Mouse (Mus musculus) c-Kit-negative CD71-positive TER-119-positive erythroid progenitor cells, embryonic 14.5 days (primary cell): ENCODE data around the gene Klre1.

Source experiments
- DNase-seq: peaks from one replicate; pipeline ENCODE4 v3.0.0-alpha.2; 2013; ENCODE audit warnings: low read depth, low spot score

Gene Klre1

DNA sequence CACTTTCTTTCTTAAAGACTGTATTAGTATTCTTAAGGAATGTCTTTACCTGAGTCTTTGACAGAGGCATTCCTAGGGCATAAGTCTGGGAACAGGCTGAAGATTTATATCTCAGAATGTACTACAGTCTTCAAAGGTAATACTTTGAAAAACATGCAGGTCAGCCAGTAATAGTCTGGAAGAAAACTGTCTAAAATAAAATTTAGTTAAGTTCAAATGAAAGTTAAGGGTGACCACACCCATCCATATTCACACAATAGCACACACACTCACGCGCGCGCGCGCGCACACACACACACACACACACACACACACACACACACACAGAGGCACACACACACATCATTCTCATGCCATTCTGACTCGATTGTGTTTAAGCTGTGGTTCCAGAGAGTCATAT, at the start of gene Klre1:
Gene Klre1 (plus strand): TSS at position 301 of the 400 bp plus-strand sequence.
- DNase-seq = no peak

GRCm38 (mm10) chr6:129529605-129530004, 48.1 kb upstream of the Klre1 start:
- no peak for DNase-seq

GRCm38 (mm10) chr6:129530261-129530660, 47.4 kb upstream of the Klre1 start:
- DNase-seq = no peak

DNA sequence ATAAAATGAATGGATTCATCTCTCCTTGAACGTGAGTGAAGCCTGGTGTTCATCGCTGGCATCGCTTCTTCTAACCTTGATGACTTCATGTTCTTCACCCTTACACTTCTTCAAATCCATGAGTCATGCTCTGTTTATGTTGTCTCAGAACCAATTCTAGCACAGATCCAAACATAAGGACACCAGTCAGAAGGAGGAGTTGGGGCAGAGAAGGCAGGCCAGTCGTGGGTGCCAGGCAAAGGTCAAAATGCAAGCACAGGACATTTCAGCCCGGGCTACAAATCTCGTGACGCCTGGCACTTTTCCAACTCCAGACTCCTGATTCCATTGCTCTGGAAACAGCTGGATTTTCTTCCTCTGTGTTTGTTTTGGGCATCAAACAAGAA, 45.2 kb upstream of the Klre1 start:
- no peak for DNase-seq

- peak; percentile 64 for DNase-seq
These were observed 44.5 kb upstream of the Klre1 start, which contains the start of gene Gabarapl1 for GRCm38 (mm10) chr6:129532942-129533860. TSS of gene Gabarapl1 (plus strand) at chr6:129533160.

DNA sequence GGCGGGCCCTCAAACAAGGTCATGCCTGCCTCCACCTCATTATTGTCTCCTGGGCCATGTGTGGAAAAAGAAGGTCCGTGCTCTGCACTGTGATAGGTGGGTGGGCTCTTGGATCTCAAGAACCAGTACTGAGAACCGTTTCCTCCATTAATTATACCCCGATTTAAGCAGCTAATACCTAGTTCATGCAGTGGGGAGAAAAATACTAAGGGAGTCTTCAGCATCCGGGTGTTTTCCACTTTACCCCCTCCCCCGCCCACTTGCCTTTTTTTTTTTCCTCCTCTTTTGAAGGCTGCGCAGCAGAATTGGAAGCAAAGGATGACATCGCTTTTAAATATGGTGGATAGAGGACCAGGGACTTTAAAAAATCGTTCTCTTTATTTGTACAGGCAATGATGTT, 43.6 kb upstream of the Klre1 start:
- no peak for DNase-seq

- no peak for DNase-seq
These were observed 43.0 kb upstream of the Klre1 start for GRCm38 (mm10) chr6:129534627-129535190.

DNA sequence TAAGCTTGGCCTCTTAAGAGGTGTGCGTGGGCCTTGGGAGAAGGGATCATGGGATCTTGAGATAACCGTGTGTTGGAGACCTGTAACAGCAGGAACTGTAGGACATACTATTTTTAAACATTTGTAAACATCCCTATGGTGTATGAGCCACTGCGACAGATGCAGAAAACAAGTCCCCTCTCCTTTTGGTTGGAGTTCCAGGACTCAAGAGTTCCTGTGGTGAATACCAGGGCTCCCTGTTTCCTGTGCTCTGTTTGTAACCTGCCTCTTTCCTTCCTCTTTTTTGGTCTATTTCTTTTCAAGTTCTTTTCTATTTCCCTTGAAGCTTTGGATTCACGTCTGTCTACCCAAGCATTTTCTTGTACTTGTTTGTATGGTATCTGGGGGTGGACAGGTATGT, 42.0 kb upstream of the Klre1 start:
- no peak for DNase-seq

- no peak for DNase-seq
These were observed 39.1 kb upstream of the Klre1 start for GRCm38 (mm10) chr6:129538555-129538954.

- no peak for DNase-seq
These were observed 35.8 kb upstream of the Klre1 start for GRCm38 (mm10) chr6:129541931-129542330.

- no peak for DNase-seq
These were observed 35.2 kb upstream of the Klre1 start for GRCm38 (mm10) chr6:129542540-129542939.

DNA sequence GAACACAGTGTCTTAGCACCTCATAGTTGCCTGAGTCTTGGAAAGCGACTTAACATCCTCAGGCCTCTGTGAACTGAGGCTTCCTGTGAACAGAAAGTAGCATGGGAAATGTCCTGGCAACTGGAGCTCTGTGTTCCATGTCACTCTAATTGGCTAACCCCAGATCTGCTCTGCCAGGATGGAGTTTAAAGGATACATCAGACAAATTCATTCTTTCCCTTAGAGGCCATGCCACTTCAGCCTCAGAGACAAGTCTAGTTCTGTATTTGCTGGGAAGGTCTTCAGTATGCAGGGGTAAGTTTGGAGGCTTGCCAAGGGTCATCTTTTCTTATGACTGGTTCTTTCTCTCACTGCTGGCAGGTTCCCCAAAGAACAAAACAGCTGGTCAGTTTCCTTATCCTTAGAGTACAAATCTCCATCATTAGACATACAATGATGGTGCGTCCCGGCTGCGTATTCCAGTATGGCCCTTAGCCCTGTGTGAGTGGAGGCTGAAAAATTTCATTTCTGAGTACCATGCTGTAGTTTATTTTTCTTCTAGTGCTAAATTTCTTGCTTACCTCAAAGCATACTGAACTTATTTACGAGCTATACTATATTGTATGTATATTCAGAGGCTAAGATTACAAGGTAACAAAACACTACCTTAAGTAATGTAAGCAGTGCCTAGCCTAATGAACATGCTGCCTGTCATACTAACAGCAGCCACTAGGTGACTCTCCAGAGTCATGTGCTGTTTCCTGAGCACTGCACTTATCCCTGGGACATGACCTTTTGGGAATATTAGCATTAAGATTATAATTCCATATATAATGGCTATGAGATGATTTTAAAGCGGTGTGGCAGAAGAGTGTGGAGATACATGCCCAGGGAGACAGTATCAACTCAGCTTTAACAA, 33.7 kb upstream of the Klre1 start:
- DNase-seq = peak; percentile 37

DNA sequence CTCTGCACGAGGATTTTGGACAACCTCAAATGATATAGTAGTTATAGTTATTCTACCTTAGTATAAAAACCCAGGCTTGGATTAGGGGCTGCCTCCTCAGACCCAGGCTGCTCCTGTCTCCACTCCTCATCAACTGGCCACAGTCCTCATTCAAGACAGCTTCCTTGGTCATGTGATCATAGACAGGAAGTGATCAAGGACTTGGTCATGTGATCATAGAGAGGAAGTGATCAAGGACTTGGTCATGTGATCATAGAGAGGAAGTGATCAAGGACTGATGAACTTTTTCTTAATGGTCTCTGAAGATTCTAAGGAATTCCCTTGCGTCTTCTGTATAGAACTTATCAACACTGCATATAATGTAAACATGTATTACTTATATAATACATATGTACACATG, 30.4 kb upstream of the Klre1 start:
- DNase-seq = no peak

- DNase-seq = no peak
These were observed 29.7 kb upstream of the Klre1 start for GRCm38 (mm10) chr6:129548009-129548408.

GRCm38 (mm10) chr6:129557298-129558023, 20.2 kb upstream of the Klre1 start:
- DNase-seq = no peak

GRCm38 (mm10) chr6:129558946-129559640, 18.6 kb upstream of the Klre1 start:
- peak; percentile 46 for DNase-seq

- no peak for DNase-seq
These were observed 18.1 kb upstream of the Klre1 start for GRCm38 (mm10) chr6:129559641-129560027.

- no peak for DNase-seq
These were observed 12.4 kb upstream of the Klre1 start for GRCm38 (mm10) chr6:129565257-129565656.

- DNase-seq = no peak
These were observed 2.4 kb upstream of the Klre1 start for GRCm38 (mm10) chr6:129575315-129575714.

DNA sequence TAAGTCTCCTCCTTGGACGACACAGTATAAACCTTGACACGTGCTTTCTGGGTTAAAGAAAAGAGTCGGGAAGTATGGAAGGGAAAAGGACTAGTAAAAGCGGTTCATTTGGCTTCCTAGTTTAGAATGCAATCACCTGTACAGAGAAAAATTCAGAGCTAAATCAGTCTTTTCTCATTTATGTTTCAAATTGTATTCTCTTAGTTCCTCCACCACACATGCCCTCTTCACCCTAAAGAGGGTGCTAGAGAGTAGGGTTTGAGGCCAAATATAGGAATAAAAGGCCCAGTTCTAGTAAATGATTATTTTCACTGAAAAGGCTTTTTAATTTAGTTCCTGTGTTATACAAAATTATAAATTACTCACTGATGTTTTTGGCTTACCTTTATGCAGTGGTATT, 3.6 kb downstream of the Klre1 start:
- DNase-seq = no peak

- no peak for DNase-seq
These were observed 4.2 kb downstream of the Klre1 start for GRCm38 (mm10) chr6:129581896-129582295.
